Mouse (Mus musculus): ENCODE results near the gene Nostrin. TPM values are rescaled to one million over a fixed set of nuclear protein-coding genes. Genes with fewer than 3 reads are reported as not detected.

Nostrin gene
- polyA plus RNA-seq, 1 experiment from 2014 or later: 0.90 TPM

DNA sequence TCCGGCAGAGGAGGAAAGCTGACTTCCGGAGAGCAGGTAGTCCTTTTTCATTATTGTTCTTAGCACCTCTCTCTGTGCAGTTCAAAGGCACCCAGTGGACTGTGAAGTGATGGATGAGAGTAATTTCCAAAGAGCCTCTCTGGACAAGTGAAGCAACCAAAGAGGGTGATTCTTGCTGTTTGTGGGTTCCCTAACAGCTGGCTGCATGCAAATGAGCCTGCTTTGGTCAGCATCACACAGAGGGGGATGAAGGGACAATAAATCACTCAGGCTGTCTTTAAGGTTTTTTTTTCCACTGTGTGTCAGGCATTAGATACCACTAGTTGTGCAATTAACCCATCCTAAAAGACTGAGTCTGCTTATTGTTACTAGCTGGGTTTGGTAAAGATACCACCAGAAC lies 15.9 kb upstream of the Nostrin start:
- WGBS: 8% methylated on average over 2 of the region's 2 CpGs
- Histone ChIP-seq H3K4me3 (ENCODE audit: low read depth, low read length) (no peak overlapping the region), H3K4me1 (ENCODE audit: control insufficient read depth, insufficient read depth, low read length) (no peaks in the 10 kb centered on the region), H3K9me3 (ENCODE audit: control insufficient read depth, low read length) (no peaks in the 10 kb centered on the region), H3K27ac (ENCODE audit: low read depth, low read length) (no peak overlapping the region), H3K9ac (ENCODE audit: low read length) (no peak overlapping the region), H3K36me3 (ENCODE audit: control insufficient read depth, insufficient read depth, low read length) (no peaks in the 10 kb centered on the region), H3K4me2 (ENCODE audit: low read depth) (no peak overlapping the region), H3K27me3 (ENCODE audit: control insufficient read depth, insufficient read depth, low read length) (no peaks in the 10 kb centered on the region)
- DNase-seq (ENCODE audit: low spot score) (no peak), ATAC-seq (ENCODE audit: insufficient read depth, low FRiP score, low TSS enrichment) (no peak)

DNA sequence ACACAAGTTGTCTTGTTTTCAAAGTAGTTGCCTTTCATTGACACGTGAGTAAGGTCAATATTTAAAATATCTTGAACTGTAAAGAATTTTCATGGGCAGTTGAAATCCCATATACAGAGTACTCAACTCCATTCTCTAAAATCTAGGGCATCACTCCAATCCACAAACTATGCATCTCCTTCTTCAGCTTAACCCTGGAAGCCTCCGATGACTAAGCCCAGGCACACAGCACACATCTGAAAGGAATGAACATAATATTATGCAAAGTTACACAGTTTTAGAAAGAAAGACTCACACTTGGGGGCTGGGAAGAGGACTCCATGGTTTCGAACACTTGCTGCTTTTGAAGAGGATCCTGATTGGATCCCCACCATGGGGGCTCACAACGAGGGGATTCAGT lies 13.9 kb upstream of the Nostrin start:
- H3K4me3 ChIP-seq (ENCODE audit: low read depth, low read length): no peak overlapping the region
- no peaks in the 10 kb centered on the region for H3K4me1 ChIP-seq (ENCODE audit: control insufficient read depth, insufficient read depth, low read length)
- no peaks in the 10 kb centered on the region for H3K9me3 ChIP-seq (ENCODE audit: control insufficient read depth, low read length)
- H3K27me3 ChIP-seq (ENCODE audit: control insufficient read depth, insufficient read depth, low read length): no peaks in the 10 kb centered on the region
- no peak overlapping the region for H3K4me2 ChIP-seq (ENCODE audit: low read depth)
- 87% methylated on average over 4 of the region's 4 CpGs for WGBS
- H3K9ac ChIP-seq (ENCODE audit: low read length): no peak overlapping the region
- DNase-seq (ENCODE audit: low spot score) (no peak), ATAC-seq (ENCODE audit: insufficient read depth, low FRiP score, low TSS enrichment) (no peak)
- no peaks in the 10 kb centered on the region for H3K36me3 ChIP-seq (ENCODE audit: control insufficient read depth, insufficient read depth, low read length)
- H3K27ac ChIP-seq (ENCODE audit: low read depth, low read length): no peak overlapping the region

DNA sequence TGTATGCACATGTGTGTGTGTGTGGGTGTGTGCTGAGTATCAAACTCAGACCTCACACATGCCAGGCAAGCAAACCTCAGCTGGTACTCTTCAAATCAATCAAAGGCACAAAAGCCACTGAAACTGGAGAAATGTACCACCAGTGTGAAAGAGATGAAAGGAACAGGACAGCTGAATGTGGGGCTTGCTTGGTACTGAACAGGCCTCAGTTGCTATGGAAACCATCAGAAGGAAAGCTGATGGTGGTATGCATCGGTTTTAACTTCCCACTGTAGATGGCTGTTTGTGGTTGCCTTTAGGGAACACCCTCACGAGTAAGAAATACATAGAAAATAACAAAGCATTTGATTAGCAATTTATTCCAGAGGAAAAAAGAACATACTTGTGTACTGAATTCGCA lies 10.2 kb upstream of the Nostrin start:
- Histone ChIP-seq H3K27me3 (ENCODE audit: control insufficient read depth, insufficient read depth, low read length) (no peaks in the 10 kb centered on the region), H3K36me3 (ENCODE audit: control insufficient read depth, insufficient read depth, low read length) (no peaks in the 10 kb centered on the region), H3K4me2 (ENCODE audit: low read depth) (no peak overlapping the region), H3K9me3 (ENCODE audit: control insufficient read depth, low read length) (no peaks in the 10 kb centered on the region), H3K27ac (ENCODE audit: low read depth, low read length) (no peak overlapping the region), H3K4me1 (ENCODE audit: control insufficient read depth, insufficient read depth, low read length) (peaks cover 3% of the 10 kb centered on the region; the same call in 1 of the 2 replicates), H3K4me3 (ENCODE audit: low read depth, low read length) (no peak overlapping the region), H3K9ac (ENCODE audit: low read length) (no peak overlapping the region)
- DNase-seq (ENCODE audit: low spot score) (no peak), ATAC-seq (ENCODE audit: insufficient read depth, low FRiP score, low TSS enrichment) (no peak)
- WGBS: 56% methylated on average over 3 of the region's 3 CpGs

DNA sequence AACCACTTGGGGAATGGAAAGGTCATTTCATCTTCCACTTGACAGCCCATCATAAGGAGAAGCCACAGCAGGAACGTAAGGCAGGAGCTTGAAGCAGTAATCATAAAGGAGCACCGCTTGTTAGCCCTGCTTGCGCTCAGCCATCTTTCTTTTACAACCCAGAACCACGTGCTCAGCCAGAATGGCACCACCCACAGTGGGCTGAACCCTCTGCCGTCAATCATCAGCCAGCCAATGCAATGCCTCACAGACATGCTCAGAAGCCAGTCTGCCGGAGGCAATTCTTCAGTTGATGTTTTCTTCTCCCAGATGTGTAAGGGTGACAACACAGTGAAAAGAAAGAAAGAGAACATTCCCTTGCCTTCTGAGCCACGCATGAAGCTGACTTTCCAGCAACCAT lies 7.3 kb upstream of the Nostrin start:
- Histone ChIP-seq H3K9ac (ENCODE audit: low read length) (no peak overlapping the region), H3K27ac (ENCODE audit: low read depth, low read length) (no peak overlapping the region), H3K4me3 (ENCODE audit: low read depth, low read length) (no peak overlapping the region), H3K36me3 (ENCODE audit: control insufficient read depth, insufficient read depth, low read length) (no peaks in the 10 kb centered on the region), H3K27me3 (ENCODE audit: control insufficient read depth, insufficient read depth, low read length) (no peaks in the 10 kb centered on the region), H3K4me2 (ENCODE audit: low read depth) (no peak overlapping the region), H3K4me1 (ENCODE audit: control insufficient read depth, insufficient read depth, low read length) (peaks cover 3% of the 10 kb centered on the region; the same call in 1 of the 2 replicates), H3K9me3 (ENCODE audit: control insufficient read depth, low read length) (no peaks in the 10 kb centered on the region)
- 77% methylated on average over 7 of the region's 7 CpGs for WGBS
- no peak; the same call in 1 of the 2 replicates for ATAC-seq (ENCODE audit: insufficient read depth, low FRiP score, low TSS enrichment)
- DNase-seq (ENCODE audit: low spot score): no peak

DNA sequence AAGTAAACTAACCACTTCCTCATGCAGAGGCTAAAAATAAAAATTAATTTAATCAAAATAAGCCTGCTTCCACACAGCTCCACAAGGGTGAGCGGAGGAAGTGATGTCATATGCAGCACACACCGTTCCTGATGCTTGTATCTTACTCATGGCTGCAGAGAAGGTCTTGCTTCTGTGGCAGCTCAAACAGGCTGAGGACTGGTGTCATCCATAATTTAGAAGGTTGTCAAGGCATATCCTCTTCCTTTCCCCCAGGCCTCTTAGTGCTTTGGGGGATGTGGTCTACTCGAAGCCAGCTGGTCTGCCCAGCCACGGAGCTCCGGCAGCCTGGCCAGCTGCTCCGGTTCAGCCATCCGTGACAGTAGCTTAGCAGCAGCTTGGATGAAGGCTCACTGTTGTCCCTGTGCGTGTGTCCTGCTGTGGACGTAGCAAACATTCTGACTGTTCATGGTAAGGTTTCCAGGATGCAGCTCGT lies 6.6 kb upstream of the Nostrin start:
- Histone ChIP-seq H3K27me3 (ENCODE audit: control insufficient read depth, insufficient read depth, low read length) (no peaks in the 10 kb centered on the region), H3K9me3 (ENCODE audit: control insufficient read depth, low read length) (no peaks in the 10 kb centered on the region), H3K4me2 (ENCODE audit: low read depth) (no peak overlapping the region), H3K9ac (ENCODE audit: low read length) (no peak overlapping the region), H3K4me1 (ENCODE audit: control insufficient read depth, insufficient read depth, low read length) (peaks cover 3% of the 10 kb centered on the region; the same call in 1 of the 2 replicates), H3K27ac (ENCODE audit: low read depth, low read length) (no peak overlapping the region), H3K4me3 (ENCODE audit: low read depth, low read length) (no peak overlapping the region), H3K36me3 (ENCODE audit: control insufficient read depth, insufficient read depth, low read length) (no peaks in the 10 kb centered on the region)
- ATAC-seq (ENCODE audit: insufficient read depth, low FRiP score, low TSS enrichment) (peak; percentile 72), DNase-seq (ENCODE audit: low spot score) (peak; percentile 62)
- WGBS: 43% methylated on average over 10 of the region's 10 CpGs

DNA sequence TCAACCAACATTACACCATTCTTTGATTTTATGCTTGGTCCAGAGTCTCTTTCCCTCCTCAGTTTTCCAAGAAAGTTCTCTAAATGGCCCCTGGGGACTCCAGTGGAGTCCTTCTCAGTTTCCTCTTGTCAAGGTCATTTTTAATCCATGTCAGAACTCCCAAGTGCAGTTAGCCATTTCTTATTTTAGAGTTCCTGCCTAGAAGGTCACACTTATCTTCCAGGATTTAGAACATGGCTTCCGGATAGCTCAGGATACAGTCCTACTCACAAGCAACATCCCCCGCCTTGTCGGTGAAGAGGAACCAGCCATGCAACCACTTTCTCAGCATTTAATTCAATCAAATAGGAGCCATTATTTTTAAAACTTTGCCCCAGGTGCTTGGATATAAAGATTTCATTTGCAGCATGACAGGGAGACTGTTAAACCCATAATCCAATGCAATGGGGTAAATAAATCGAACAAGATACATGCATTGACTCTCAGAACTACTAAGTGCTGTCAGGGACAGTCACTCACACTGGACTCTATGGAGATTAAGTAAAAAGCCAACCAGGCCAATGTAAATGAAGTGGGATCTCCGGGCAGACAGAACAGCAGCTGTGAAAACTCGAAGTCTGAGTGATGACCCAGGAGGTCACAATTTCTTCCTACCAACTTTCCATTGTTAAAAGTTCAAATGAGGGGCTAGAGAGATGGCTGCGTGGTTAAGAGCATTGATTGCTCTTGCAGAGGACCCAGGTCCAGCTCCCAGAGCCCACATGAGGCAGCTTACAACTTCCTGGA lies 6.0 kb upstream of the Nostrin start:
- Histone ChIP-seq H3K4me3 (ENCODE audit: low read depth, low read length) (no peak overlapping the region), H3K27ac (ENCODE audit: low read depth, low read length) (no peak overlapping the region), H3K9me3 (ENCODE audit: control insufficient read depth, low read length) (no peaks in the 10 kb centered on the region), H3K27me3 (ENCODE audit: control insufficient read depth, insufficient read depth, low read length) (no peaks in the 10 kb centered on the region), H3K4me1 (ENCODE audit: control insufficient read depth, insufficient read depth, low read length) (peaks cover 3% of the 10 kb centered on the region; the same call in 1 of the 2 replicates), H3K4me2 (ENCODE audit: low read depth) (no peak overlapping the region), H3K36me3 (ENCODE audit: control insufficient read depth, insufficient read depth, low read length) (no peaks in the 10 kb centered on the region), H3K9ac (ENCODE audit: low read length) (no peak overlapping the region)
- DNase-seq (ENCODE audit: low spot score): no peak
- WGBS: 63% methylated on average over 7 of the region's 7 CpGs
- ATAC-seq (ENCODE audit: insufficient read depth, low FRiP score, low TSS enrichment): no peak

DNA sequence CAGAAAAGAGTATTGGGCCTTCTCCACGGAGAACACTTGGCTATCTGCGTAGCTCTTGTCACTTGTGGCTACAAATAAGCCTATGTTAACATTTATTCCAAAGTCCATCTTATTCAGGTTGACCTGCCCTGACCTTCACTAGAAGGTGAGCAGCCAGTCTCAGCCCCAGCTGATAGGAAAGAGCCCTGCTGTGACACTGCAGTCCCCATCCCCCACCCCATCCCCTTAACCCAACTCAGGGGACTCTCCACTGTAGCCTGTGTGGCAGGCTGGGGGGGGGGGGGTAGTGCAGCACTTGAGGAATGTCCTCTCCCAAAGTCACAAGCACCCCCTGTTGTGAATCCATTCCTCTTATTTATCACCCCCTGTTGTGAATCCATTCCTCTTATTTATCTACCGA lies 3.6 kb upstream of the Nostrin start:
- Histone ChIP-seq H3K27me3 (ENCODE audit: control insufficient read depth, insufficient read depth, low read length) (no peaks in the 10 kb centered on the region), H3K4me3 (ENCODE audit: low read depth, low read length) (no peak overlapping the region), H3K27ac (ENCODE audit: low read depth, low read length) (no peak overlapping the region), H3K9me3 (ENCODE audit: control insufficient read depth, low read length) (no peaks in the 10 kb centered on the region), H3K4me1 (ENCODE audit: control insufficient read depth, insufficient read depth, low read length) (peaks cover 3% of the 10 kb centered on the region; the same call in 1 of the 2 replicates), H3K36me3 (ENCODE audit: control insufficient read depth, insufficient read depth, low read length) (no peaks in the 10 kb centered on the region), H3K9ac (ENCODE audit: low read length) (no peak overlapping the region), H3K4me2 (ENCODE audit: low read depth) (no peak overlapping the region)
- WGBS: 66% methylated on average over 3 of the region's 3 CpGs
- DNase-seq (ENCODE audit: low spot score) (no peak), ATAC-seq (ENCODE audit: insufficient read depth, low FRiP score, low TSS enrichment) (no peak)

DNA sequence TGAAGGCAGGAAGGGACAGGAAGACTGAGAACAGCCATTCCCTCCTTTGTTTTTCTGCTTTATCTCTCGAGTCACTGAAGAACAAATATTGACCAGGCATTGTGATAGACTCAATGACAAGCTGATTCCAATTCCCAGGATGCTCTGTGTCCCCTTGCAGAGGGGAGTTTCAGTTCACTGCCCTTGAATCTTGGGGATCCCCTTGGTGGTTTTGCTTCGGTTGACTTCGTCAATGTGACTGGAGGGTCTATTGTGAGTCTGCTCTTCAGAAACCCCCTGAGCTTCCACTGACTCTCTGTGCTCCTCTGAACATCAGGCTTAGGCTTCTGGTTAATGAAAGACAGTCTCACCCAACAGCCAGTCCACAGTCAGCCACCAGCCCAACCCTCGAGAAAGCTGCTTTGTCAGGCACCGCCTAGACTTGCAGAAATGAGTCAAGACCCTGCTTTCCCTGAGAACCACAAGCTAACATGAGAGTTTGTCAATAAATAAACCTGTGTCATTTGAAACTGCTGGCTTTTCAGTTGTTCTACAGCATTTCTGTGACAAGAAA lies 3.0 kb upstream of the Nostrin start:
- Histone ChIP-seq H3K4me2 (ENCODE audit: low read depth) (no peak overlapping the region), H3K27ac (ENCODE audit: low read depth, low read length) (no peak overlapping the region), H3K4me1 (ENCODE audit: control insufficient read depth, insufficient read depth, low read length) (peaks cover 3% of the 10 kb centered on the region; the same call in 1 of the 2 replicates), H3K27me3 (ENCODE audit: control insufficient read depth, insufficient read depth, low read length) (no peaks in the 10 kb centered on the region), H3K36me3 (ENCODE audit: control insufficient read depth, insufficient read depth, low read length) (no peaks in the 10 kb centered on the region), H3K9ac (ENCODE audit: low read length) (no peak overlapping the region), H3K4me3 (ENCODE audit: low read depth, low read length) (no peak overlapping the region), H3K9me3 (ENCODE audit: control insufficient read depth, low read length) (no peaks in the 10 kb centered on the region)
- ATAC-seq (ENCODE audit: insufficient read depth, low FRiP score, low TSS enrichment) (no peak), DNase-seq (ENCODE audit: low spot score) (no peak)
- WGBS: 66% methylated on average over 5 of the region's 5 CpGs

DNA sequence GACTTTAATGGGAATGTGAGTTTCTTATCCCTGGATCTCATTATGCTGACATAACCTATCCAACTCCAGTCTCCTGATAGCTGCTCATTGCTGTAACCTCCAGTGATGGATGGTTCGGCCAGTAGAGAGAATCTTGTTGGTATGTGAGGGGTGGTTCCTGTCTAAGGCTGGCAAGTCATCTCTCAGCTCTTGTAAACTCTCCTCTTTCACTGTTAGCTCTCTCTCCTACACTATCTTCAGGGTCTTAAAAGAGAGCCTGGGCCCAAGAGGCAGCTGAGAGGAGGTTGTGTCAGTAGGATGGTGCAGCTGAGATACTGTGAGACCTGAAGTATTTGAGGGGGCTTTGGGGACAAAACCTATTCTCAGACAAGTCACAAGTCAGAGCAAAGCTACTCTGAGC lies 1.4 kb upstream of the Nostrin start:
- no peak overlapping the region for H3K27ac ChIP-seq (ENCODE audit: low read depth, low read length)
- no peaks in the 10 kb centered on the region for H3K36me3 ChIP-seq (ENCODE audit: control insufficient read depth, insufficient read depth, low read length)
- H3K4me2 ChIP-seq (ENCODE audit: low read depth): no peak overlapping the region
- no peak overlapping the region for H3K4me3 ChIP-seq (ENCODE audit: low read depth, low read length)
- no peak overlapping the region for H3K9ac ChIP-seq (ENCODE audit: low read length)
- no peaks in the 10 kb centered on the region; the same call in 1 of the 2 replicates for H3K4me1 ChIP-seq (ENCODE audit: control insufficient read depth, insufficient read depth, low read length)
- ATAC-seq (ENCODE audit: insufficient read depth, low FRiP score, low TSS enrichment) (no peak), DNase-seq (ENCODE audit: low spot score) (no peak)
- no peaks in the 10 kb centered on the region for H3K9me3 ChIP-seq (ENCODE audit: control insufficient read depth, low read length)
- no peaks in the 10 kb centered on the region for H3K27me3 ChIP-seq (ENCODE audit: control insufficient read depth, insufficient read depth, low read length)
- WGBS: 73% methylated on average over 1 of the region's 1 CpGs

Measured in neural tube, embryonic 11.5 days (tissue).